Mouse (Mus musculus): ENCODE results near the gene Stpg4. TPM values are rescaled to one million over a fixed set of nuclear protein-coding genes. Genes with fewer than 3 reads are reported as not detected.

Stpg4 gene
- polyA plus RNA-seq, 1 experiment from 2014 or later = 0.60 TPM

GRCm38 (mm10) chr17:87348353-87348752 lies 79.2 kb downstream of the Stpg4 start:
- no peaks in the 10 kb centered on the region for H3K27me3 ChIP-seq (ENCODE audit: insufficient read depth, low read length)
- 58% methylated on average over 9 of the region's 9 CpGs for WGBS
- H3K4me3 ChIP-seq (ENCODE audit: low read length) = no peak overlapping the region
- no peak overlapping the region for H3K9ac ChIP-seq (replicated peaks; ENCODE audit: low read length)
- H3K27ac ChIP-seq (ENCODE audit: low read length) = no peak overlapping the region
- peaks cover 41% of the 10 kb centered on the region for H3K4me1 ChIP-seq (ENCODE audit: insufficient read depth, low read length)
- H3K9me3 ChIP-seq (ENCODE audit: low read length) = no peaks in the 10 kb centered on the region
- no peaks in the 10 kb centered on the region for H3K36me3 ChIP-seq (ENCODE audit: insufficient read depth, low read length)
- ATAC-seq (ENCODE audit: low FRiP score, low TSS enrichment) = no peak
- no peak overlapping the region for H3K4me2 ChIP-seq (replicated peaks; ENCODE audit: low read depth, low read length)

GRCm38 (mm10) chr17:87345252-87345593 lies 82.3 kb downstream of the Stpg4 start:
- no peaks in the 10 kb centered on the region for H3K27me3 ChIP-seq (ENCODE audit: insufficient read depth, low read length)
- no peak for ATAC-seq (ENCODE audit: low FRiP score, low TSS enrichment)
- no peaks in the 10 kb centered on the region for H3K36me3 ChIP-seq (ENCODE audit: insufficient read depth, low read length)
- H3K4me1 ChIP-seq (ENCODE audit: insufficient read depth, low read length) = peaks cover 12% of the 10 kb centered on the region
- no peak overlapping the region for H3K4me3 ChIP-seq (ENCODE audit: low read length)
- no peak overlapping the region for H3K4me2 ChIP-seq (replicated peaks; ENCODE audit: low read depth, low read length)
- no peak overlapping the region for H3K27ac ChIP-seq (ENCODE audit: low read length)
- 39% methylated on average over 4 of the region's 4 CpGs for WGBS
- no peaks in the 10 kb centered on the region for H3K9me3 ChIP-seq (ENCODE audit: low read length)
- H3K9ac ChIP-seq (replicated peaks; ENCODE audit: low read length) = no peak overlapping the region

- Histone ChIP-seq H3K9ac (replicated peaks; ENCODE audit: low read length) (no peak overlapping the region), H3K27ac (ENCODE audit: low read length) (no peak overlapping the region), H3K36me3 (ENCODE audit: insufficient read depth, low read length) (no peaks in the 10 kb centered on the region), H3K4me3 (ENCODE audit: low read length) (no peak overlapping the region), H3K4me2 (replicated peaks; ENCODE audit: low read depth, low read length) (no peak overlapping the region), H3K27me3 (ENCODE audit: insufficient read depth, low read length) (no peaks in the 10 kb centered on the region), H3K4me1 (ENCODE audit: insufficient read depth, low read length) (peaks cover 7% of the 10 kb centered on the region; the same call in 1 of the 2 replicates), H3K9me3 (ENCODE audit: low read length) (no peaks in the 10 kb centered on the region)
- no peak for ATAC-seq (ENCODE audit: low FRiP score, low TSS enrichment)
- WGBS = 55% methylated on average over 18 of the region's 18 CpGs
These were observed 82.9 kb downstream of the Stpg4 start for GRCm38 (mm10) chr17:87344441-87345251.

GRCm38 (mm10) chr17:87343060-87343703 lies 84.4 kb downstream of the Stpg4 start:
- Histone ChIP-seq H3K27me3 (ENCODE audit: insufficient read depth, low read length) (no peaks in the 10 kb centered on the region), H3K9ac (replicated peaks; ENCODE audit: low read length) (no peak overlapping the region), H3K9me3 (ENCODE audit: low read length) (no peaks in the 10 kb centered on the region), H3K27ac (ENCODE audit: low read length) (no peak overlapping the region), H3K4me1 (ENCODE audit: insufficient read depth, low read length) (no peaks in the 10 kb centered on the region), H3K36me3 (ENCODE audit: insufficient read depth, low read length) (no peaks in the 10 kb centered on the region), H3K4me2 (replicated peaks; ENCODE audit: low read depth, low read length) (no peak overlapping the region), H3K4me3 (ENCODE audit: low read length) (no peak overlapping the region)
- no peak for ATAC-seq (ENCODE audit: low FRiP score, low TSS enrichment)
- 63% methylated on average over 8 of the region's 8 CpGs for WGBS

Other genes starting within 250 kb of the Stpg4 start
- 132 and 151 TPM in 2 replicates for gene Mcfd2, start 161.8 kb downstream of the Stpg4 start, polyA plus RNA-seq (2015; fragmentation: Nextera tagmentation; extraction: Ambion mirVana)
- gene Ttc7, start 144.9 kb downstream of the Stpg4 start, polyA plus RNA-seq (2015; fragmentation: Nextera tagmentation; extraction: Ambion mirVana) = 8.7 and 9.4 TPM in 2 replicates
- 1,041 and 1,124 TPM in 2 replicates for gene Calm2, start 19.2 kb upstream of the Stpg4 start, polyA plus RNA-seq (2015; fragmentation: Nextera tagmentation; extraction: Ambion mirVana)
- 313 and 317 TPM in 2 replicates for gene Epcam, start 208.2 kb upstream of the Stpg4 start, polyA plus RNA-seq (2015; fragmentation: Nextera tagmentation; extraction: Ambion mirVana)
- gene Msh2, start 244.6 kb upstream of the Stpg4 start, polyA plus RNA-seq (2015; fragmentation: Nextera tagmentation; extraction: Ambion mirVana) = 95.5 and 98.6 TPM in 2 replicates